Mouse (Mus musculus) embryo, embryonic 11 days (tissue): ENCODE results near the gene Ercc4.
A peak's percentile ranks its signal among the peaks of the same experiment; 100 is the strongest.
"Not testable (repeated sequence)": the region's sequence is repeated elsewhere in the genome, so short reads cannot be mapped to it uniquely, and the experiment has no call there.

Experiments
- DNase-seq: peaks from one replicate; pipeline ENCODE4 v3.0.0-alpha.2; 2015

The Ercc4 gene

GRCm38 (mm10) chr16:13109156-13109989, at the start of gene Ercc4:
Gene Ercc4, plus strand, starts transcription at chr16:13109684.
- peak; percentile 95 for DNase-seq

- peak; percentile 12 for DNase-seq
Observed at GRCm38 (mm10) chr16:13061113-13061512, 48.4 kb upstream of the Ercc4 start.

GRCm38 (mm10) chr16:13074176-13074575, 35.3 kb upstream of the Ercc4 start:
- no peak for DNase-seq

GRCm38 (mm10) chr16:13080161-13080560, 29.3 kb upstream of the Ercc4 start:
- DNase-seq: peak; percentile 7

GRCm38 (mm10) chr16:13083155-13083798, 26.2 kb upstream of the Ercc4 start:
- no peak for DNase-seq

GRCm38 (mm10) chr16:13108356-13108755, 1.1 kb upstream of the Ercc4 start:
- DNase-seq: no peak

- no peak for DNase-seq
Observed at GRCm38 (mm10) chr16:13109990-13110595, 609 bp downstream of the Ercc4 start.

GRCm38 (mm10) chr16:13114821-13115220, 5.3 kb downstream of the Ercc4 start:
- no peak for DNase-seq

GRCm38 (mm10) chr16:13115466-13115865, 6.0 kb downstream of the Ercc4 start:
- DNase-seq: not testable (repeated sequence)

- DNase-seq: peak; percentile 78
Observed at GRCm38 (mm10) chr16:13117299-13117966, 7.9 kb downstream of the Ercc4 start.

GRCm38 (mm10) chr16:13117967-13118430, 8.5 kb downstream of the Ercc4 start:
- DNase-seq: no peak

- no peak for DNase-seq
Observed at GRCm38 (mm10) chr16:13118754-13119294, 9.3 kb downstream of the Ercc4 start.

GRCm38 (mm10) chr16:13119641-13120350, 10.3 kb downstream of the Ercc4 start:
- no peak for DNase-seq

- no peak for DNase-seq
Observed at GRCm38 (mm10) chr16:13125357-13125756, 15.9 kb downstream of the Ercc4 start.

GRCm38 (mm10) chr16:13127566-13127965, 18.1 kb downstream of the Ercc4 start:
- DNase-seq: no peak

GRCm38 (mm10) chr16:13130412-13130811, 20.9 kb downstream of the Ercc4 start:
- DNase-seq: peak; percentile 40

- DNase-seq: no peak
Observed at GRCm38 (mm10) chr16:13141220-13141619, 31.7 kb downstream of the Ercc4 start.

- DNase-seq: no peak
Observed at GRCm38 (mm10) chr16:13143932-13144331, 34.4 kb downstream of the Ercc4 start.

- DNase-seq: no peak
Observed at GRCm38 (mm10) chr16:13144682-13145410, 35.4 kb downstream of the Ercc4 start.

GRCm38 (mm10) chr16:13146231-13146630, 36.7 kb downstream of the Ercc4 start:
- no peak for DNase-seq

- no peak for DNase-seq
Observed at GRCm38 (mm10) chr16:13147810-13148555, 38.5 kb downstream of the Ercc4 start.
